Mouse (Mus musculus) forebrain, embryonic 14.5 days (tissue): Measurements from ENCODE around the gene Lmod2. TPM values are rescaled to one million over a fixed set of nuclear protein-coding genes. Genes with fewer than 3 reads are reported as not detected.
A peak's percentile ranks its signal among the peaks of the same experiment; 100 is the strongest.

Experiments
- ATAC-seq: fragments of 200-750 bp; cut with Nextera tagmentation; 2 replicates; pipeline ENCODE4 v1.8.0; 2017; ENCODE audit warnings: mild to moderate bottlenecking, moderate library complexity
- DNase-seq: peaks from one replicate; pipeline ENCODE4 v3.0.0-alpha.2; 2015; ENCODE audit warnings: low spot score
- H3K27ac ChIP-seq: fragments of 300-500 bp; sonication (generic); 2 replicates; pipeline ENCODE4 v1.5.1; 2014; ENCODE audit warnings: low read depth, mild to moderate bottlenecking, control low read depth, low read length, moderate library complexity
- H3K27me3 ChIP-seq: fragments of 300-500 bp; sonication (generic); replicated peaks from 2 replicates; pipeline ENCODE4 v1.6.1; 2014; ENCODE audit warnings: low read length, control low read depth, mixed read lengths; ENCODE audit not compliant: control insufficient read depth, insufficient read depth
- H3K36me3 ChIP-seq: fragments of 300-500 bp; sonication (generic); 2 replicates; pipeline ENCODE4 v1.6.1; 2014; ENCODE audit warnings: low read length, control low read depth; ENCODE audit not compliant: control insufficient read depth, insufficient read depth
- H3K4me1 ChIP-seq: fragments of 300-500 bp; sonication (generic); 2 replicates; pipeline ENCODE4 v1.6.1; 2014; ENCODE audit warnings: antibody characterized with exemption, low read length, control low read depth; ENCODE audit not compliant: control insufficient read depth, insufficient read depth
- H3K4me2 ChIP-seq: fragments of 300-500 bp; sonication (generic); 2 replicates; pipeline ENCODE4 v1.6.1; 2014; ENCODE audit warnings: mild to moderate bottlenecking, control low read depth, low read length
- H3K4me3 ChIP-seq: fragments of 300-500 bp; sonication (generic); 2 replicates; pipeline ENCODE4 v1.5.1; 2014; ENCODE audit warnings: low read depth, low read length, control low read depth
- H3K9ac ChIP-seq: fragments of 300-500 bp; sonication (generic); 2 replicates; pipeline ENCODE4 v1.6.1; 2014; ENCODE audit warnings: mild to moderate bottlenecking, low read length, control low read depth, moderate library complexity
- H3K9me3 ChIP-seq: fragments of 300-500 bp; sonication (generic); replicated peaks from 2 replicates; pipeline ENCODE4 v1.6.1; 2016; ENCODE audit warnings: low read length, control low read depth, mixed read lengths; ENCODE audit not compliant: control insufficient read depth
- WGBS: fragments of 180-500 bp; shearing (Covaris S2); extraction: QIAGEN DNeasy Blood & Tissue Kit; methylation state at CpG from one replicate; pipeline ENCODE4 v1.1.7; 2014; 5-methylcytosine and 5-hydroxymethylcytosine counted together
- polyA plus RNA-seq: library from polyadenylated mRNA; unstranded; fragments of >200 nt; fragmentation: Nextera tagmentation; extraction: Ambion mirVana; gene quantifications from 2 replicates; pipeline ENCODE4 v1.2.1, GENCODE M21; 2014

Lmod2 gene
- polyA plus RNA-seq, 1 experiment from 2014 or later, result not detected

GRCm38 (mm10) chr6:24570278-24570677 lies 27.3 kb upstream of the Lmod2 start:
- no peak for ATAC-seq
- Histone ChIP-seq H3K4me1 (no peaks in the 10 kb centered on the region), H3K36me3 (no peaks in the 10 kb centered on the region), H3K4me3 (no peak overlapping the region), H3K27me3 (no peaks in the 10 kb centered on the region), H3K4me2 (no peak overlapping the region), H3K9ac (no peak overlapping the region), H3K27ac (no peak overlapping the region), H3K9me3 (no peaks in the 10 kb centered on the region; the same call in 1 of the 2 replicates)
- DNase-seq, result no peak
- WGBS, result 81% methylated on average over 11 of the region's 11 CpGs

DNA sequence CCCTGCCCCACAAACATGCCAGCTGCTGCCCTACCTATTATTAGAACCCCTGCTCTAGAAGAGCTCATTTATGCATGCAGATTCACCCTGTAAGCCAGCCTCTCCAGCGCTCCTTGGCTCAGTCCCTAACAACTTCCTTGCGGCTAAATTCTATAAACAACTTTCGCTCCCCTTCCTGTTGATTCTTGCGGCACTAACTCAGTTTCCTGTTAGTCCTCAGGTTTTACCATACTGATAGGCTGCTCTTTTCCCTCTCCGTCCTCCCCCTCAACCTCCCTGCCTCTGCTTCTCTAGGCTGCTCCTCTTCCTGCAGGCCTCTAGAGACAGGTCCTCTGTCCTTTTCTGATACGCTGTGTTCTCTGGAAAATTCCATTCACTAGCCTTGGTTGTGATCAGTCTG lies 26.4 kb upstream of the Lmod2 start:
- no peaks in the 10 kb centered on the region for H3K4me1 ChIP-seq
- 88% methylated on average over 6 of the region's 6 CpGs for WGBS

GRCm38 (mm10) chr6:24572431-24572830 lies 25.1 kb upstream of the Lmod2 start:
- no peaks in the 10 kb centered on the region for H3K27me3 ChIP-seq
- no peak overlapping the region for H3K27ac ChIP-seq
- H3K9ac ChIP-seq, result no peak overlapping the region
- ATAC-seq (no peak), DNase-seq (no peak)
- no peaks in the 10 kb centered on the region; the same call in 1 of the 2 replicates for H3K9me3 ChIP-seq
- H3K4me1 ChIP-seq, result no peaks in the 10 kb centered on the region
- no peak overlapping the region for H3K4me3 ChIP-seq
- WGBS, result 92% methylated on average over 14 of the region's 14 CpGs
- no peak overlapping the region for H3K4me2 ChIP-seq
- no peaks in the 10 kb centered on the region for H3K36me3 ChIP-seq

More for the DNA sequence above, 26.4 kb upstream of the Lmod2 start:
- H3K9me3 ChIP-seq, result no peaks in the 10 kb centered on the region; the same call in 1 of the 2 replicates
- no peak for DNase-seq
- no peak overlapping the region for H3K9ac ChIP-seq
- H3K36me3 ChIP-seq, result no peaks in the 10 kb centered on the region
- no peak overlapping the region for H3K4me2 ChIP-seq
- no peak overlapping the region for H3K4me3 ChIP-seq
- no peak for ATAC-seq
- no peaks in the 10 kb centered on the region for H3K27me3 ChIP-seq
- H3K27ac ChIP-seq, result no peak overlapping the region

DNA sequence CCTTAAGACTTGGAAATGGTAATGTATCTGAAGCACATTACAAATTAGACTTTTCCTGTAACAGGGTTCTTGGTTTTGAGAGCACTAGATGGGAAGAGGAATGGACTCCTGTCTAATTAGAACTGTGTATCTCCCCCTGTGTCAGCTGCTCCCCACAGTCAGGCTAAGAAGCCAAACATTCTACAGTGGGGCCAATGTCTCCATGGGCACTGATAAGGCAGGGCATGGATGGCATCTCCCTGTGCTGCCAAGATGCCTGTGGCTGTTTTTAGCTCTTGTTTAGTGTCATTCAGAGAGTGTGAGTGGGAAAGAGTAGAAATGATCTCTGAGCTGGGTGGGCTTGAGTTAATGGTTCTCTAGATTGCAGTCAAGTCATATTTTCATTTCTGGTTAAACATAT lies 24.2 kb upstream of the Lmod2 start:
- no peak overlapping the region for H3K4me3 ChIP-seq
- H3K27ac ChIP-seq, result no peak overlapping the region
- DNase-seq (no peak), ATAC-seq (no peak)
- H3K36me3 ChIP-seq, result no peaks in the 10 kb centered on the region
- no peak overlapping the region for H3K4me2 ChIP-seq
- no peaks in the 10 kb centered on the region; the same call in 1 of the 2 replicates for H3K9me3 ChIP-seq
- H3K9ac ChIP-seq, result no peak overlapping the region
- H3K4me1 ChIP-seq, result no peaks in the 10 kb centered on the region
- no peaks in the 10 kb centered on the region for H3K27me3 ChIP-seq

DNA sequence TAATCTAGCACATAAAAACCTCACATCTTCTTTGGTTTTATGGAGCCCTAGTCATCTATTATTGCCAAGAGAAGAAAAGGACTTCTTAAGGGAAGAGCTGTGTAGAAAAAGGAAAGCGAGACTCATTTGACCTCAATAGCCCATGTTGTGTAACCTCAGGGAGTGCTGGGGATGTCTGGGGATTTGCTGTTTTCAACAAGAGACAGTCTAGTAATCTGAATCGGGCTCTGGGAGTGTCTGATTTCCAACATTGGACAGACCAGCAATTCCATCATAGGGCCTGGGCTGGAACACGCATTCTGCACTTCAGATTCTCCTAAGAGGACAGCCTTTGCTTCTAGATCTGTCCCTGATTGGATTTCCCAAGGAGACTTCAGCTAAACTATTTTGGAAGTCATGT lies 14.1 kb upstream of the Lmod2 start:
- 85% methylated on average over 3 of the region's 3 CpGs for WGBS
- Histone ChIP-seq H3K9me3 (no peaks in the 10 kb centered on the region), H3K4me2 (no peak overlapping the region), H3K4me3 (no peak overlapping the region), H3K36me3 (no peaks in the 10 kb centered on the region), H3K27ac (no peak overlapping the region), H3K4me1 (no peaks in the 10 kb centered on the region), H3K27me3 (no peaks in the 10 kb centered on the region), H3K9ac (no peak overlapping the region)
- DNase-seq (no peak), ATAC-seq (no peak)

DNA sequence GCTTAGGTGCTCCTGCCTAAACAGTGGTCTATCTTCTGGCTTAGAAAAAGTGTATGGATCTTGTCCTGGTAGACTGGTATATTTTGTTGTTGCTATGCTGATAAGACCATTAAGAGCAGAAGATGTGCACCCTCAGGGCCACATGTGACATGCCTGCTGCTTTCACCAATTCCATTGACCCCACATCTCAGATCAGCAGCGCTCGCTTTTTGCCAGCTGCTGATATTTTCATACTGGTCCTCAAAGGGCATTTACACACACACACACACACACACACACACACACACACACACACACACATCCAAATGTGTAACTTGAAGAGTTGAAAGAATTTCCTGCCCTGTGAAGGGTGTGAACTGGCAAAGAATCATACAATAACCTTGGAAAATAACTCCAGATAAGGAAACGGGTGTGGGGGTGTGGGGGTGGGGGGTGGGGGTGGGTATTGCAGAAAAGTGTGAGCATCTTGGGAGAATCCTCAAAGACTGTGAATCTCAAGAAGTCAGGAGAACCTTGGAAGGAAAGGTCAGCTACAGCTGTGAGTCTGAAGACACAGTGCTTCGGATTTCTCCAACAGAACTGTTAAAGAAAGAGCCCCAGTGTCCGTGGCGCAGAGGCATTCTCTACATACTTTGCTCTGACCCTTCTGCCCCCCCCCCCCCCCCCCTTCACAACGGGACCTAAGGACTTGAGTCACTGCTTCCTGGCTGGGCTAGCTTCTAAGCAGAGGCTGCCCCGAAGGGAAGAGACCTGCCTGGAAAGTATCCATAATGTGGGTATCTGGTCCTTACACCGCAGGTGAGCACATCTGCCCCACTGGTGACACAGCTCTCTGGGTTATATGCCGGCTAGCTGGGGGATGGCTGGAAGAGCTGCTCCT lies 11.9 kb upstream of the Lmod2 start:
- no peak overlapping the region for H3K9ac ChIP-seq
- ATAC-seq (no peak), DNase-seq (no peak)
- no peaks in the 10 kb centered on the region for H3K27me3 ChIP-seq
- no peaks in the 10 kb centered on the region for H3K4me1 ChIP-seq
- H3K27ac ChIP-seq, result no peak overlapping the region
- H3K9me3 ChIP-seq, result no peaks in the 10 kb centered on the region
- no peaks in the 10 kb centered on the region for H3K36me3 ChIP-seq
- 73% methylated on average over 9 of the region's 10 CpGs for WGBS
- H3K4me3 ChIP-seq, result no peak overlapping the region
- H3K4me2 ChIP-seq, result no peak overlapping the region

DNA sequence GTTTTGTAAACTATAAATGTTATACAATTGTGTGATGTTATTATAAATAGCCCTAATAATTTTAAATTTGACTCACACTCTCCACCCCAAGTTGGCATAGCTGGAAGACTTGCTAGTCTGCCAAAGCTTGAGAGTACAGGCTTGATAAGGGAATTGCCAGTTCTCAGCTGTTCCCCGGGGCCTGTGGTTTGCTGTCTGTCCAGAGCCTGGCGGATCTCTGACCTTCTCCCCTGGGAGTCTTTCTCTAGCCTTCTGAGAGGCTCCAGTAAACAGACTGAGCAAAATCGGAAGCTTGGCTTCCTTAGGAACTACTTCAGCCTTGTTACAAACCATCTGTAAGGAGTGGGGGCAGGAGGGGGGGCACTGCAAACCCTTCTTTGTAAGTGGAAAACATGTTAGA lies 10.7 kb upstream of the Lmod2 start:
- no peak overlapping the region for H3K9ac ChIP-seq
- no peak overlapping the region for H3K4me2 ChIP-seq
- H3K9me3 ChIP-seq, result no peaks in the 10 kb centered on the region
- no peak for ATAC-seq
- peak; percentile 11 for DNase-seq
- H3K4me1 ChIP-seq, result no peaks in the 10 kb centered on the region
- 60% methylated on average over 3 of the region's 3 CpGs for WGBS
- no peak overlapping the region for H3K4me3 ChIP-seq
- H3K36me3 ChIP-seq, result no peaks in the 10 kb centered on the region
- no peak overlapping the region for H3K27ac ChIP-seq
- H3K27me3 ChIP-seq, result no peaks in the 10 kb centered on the region

DNA sequence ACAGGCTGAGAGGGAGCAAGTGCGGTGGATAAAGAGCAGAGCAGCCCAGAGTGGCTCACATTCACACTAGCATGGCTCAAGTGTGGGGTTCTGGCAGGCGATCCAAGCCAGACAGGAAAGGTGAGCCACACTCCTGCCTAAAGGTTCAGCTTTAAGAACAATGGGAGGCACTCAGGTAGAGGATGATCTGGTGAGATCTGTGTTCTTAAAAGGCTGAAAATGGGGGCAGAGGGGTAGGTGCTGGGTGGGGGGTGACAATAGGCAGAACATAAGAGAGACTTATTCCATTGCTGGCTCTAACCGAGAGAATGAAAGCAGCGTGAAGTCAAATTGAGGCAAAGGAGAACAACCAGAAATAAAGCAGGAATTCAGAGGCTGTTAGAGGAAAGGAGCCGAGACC lies 7.3 kb upstream of the Lmod2 start:
- Histone ChIP-seq H3K4me2 (no peak overlapping the region), H3K4me1 (no peaks in the 10 kb centered on the region), H3K9me3 (no peaks in the 10 kb centered on the region), H3K27ac (no peak overlapping the region), H3K9ac (no peak overlapping the region), H3K27me3 (no peaks in the 10 kb centered on the region), H3K4me3 (no peak overlapping the region), H3K36me3 (no peaks in the 10 kb centered on the region)
- ATAC-seq, result no peak
- WGBS, result 79% methylated on average over 5 of the region's 5 CpGs
- no peak for DNase-seq

DNA sequence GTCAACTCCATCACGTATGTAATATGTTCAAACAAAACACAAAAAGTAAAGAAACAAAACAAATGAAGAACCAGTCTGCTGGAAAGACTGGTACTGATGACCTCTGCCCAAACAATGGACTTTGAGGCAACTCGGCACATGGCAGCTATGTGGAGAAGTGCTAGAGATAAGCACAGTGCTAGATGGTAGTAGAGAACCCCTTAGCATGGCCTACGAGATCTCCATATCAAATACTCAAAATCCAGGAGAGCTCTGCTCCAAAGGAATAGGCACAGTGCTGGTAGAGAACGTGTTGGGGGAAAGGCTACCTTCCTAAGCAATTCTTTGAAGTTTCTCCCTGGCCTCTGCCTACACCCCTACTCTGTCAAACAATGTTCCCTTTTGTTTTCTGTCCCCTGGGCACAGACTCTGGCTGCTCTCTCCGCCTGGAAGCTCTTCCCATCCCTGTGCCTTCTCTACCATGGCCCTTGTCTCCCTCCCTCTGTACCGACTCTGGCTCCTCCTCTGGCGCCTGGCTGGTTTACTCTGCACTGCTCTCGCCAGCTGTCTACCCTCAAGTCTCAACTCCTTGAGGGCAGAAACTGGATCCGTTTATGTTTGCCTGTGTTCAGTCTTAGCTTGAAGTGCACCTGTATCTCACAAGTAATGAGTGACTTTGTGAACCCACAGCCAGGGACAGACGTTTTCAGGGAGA lies 5.9 kb upstream of the Lmod2 start:
- no peaks in the 10 kb centered on the region for H3K4me1 ChIP-seq
- H3K36me3 ChIP-seq, result no peaks in the 10 kb centered on the region
- H3K4me3 ChIP-seq, result no peak overlapping the region
- H3K9ac ChIP-seq, result no peak overlapping the region
- H3K9me3 ChIP-seq, result no peaks in the 10 kb centered on the region
- H3K27me3 ChIP-seq, result no peaks in the 10 kb centered on the region
- DNase-seq, result no peak
- no peak overlapping the region for H3K4me2 ChIP-seq
- ATAC-seq, result no peak
- H3K27ac ChIP-seq, result no peak overlapping the region
- WGBS, result 48% methylated on average over 10 of the region's 10 CpGs
